Mouse (Mus musculus): Measurements from ENCODE around the gene Plekhg2. TPM values are rescaled to one million over a fixed set of nuclear protein-coding genes. Genes with fewer than 3 reads are reported as not detected.

Plekhg2 gene
- polyA plus RNA-seq, 1 experiment from 2014 or later, result 84.6 TPM

- no peak for ATAC-seq (replicated peaks; ENCODE audit: low FRiP score)
- no peaks in the 10 kb centered on the region for H3K36me3 ChIP-seq
- no peak overlapping the region for H3K27ac ChIP-seq
- H3K27me3 ChIP-seq, result no peaks in the 10 kb centered on the region
- no peak overlapping the region for H3K9ac ChIP-seq
- H3K4me3 ChIP-seq (replicated peaks), result no peak overlapping the region
- 11% methylated on average over 4 of the region's 4 CpGs for WGBS
- H3K4me2 ChIP-seq, result no peak overlapping the region
- peaks cover 22% of the 10 kb centered on the region for H3K4me1 ChIP-seq
- no peaks in the 10 kb centered on the region for H3K9me3 ChIP-seq (replicated peaks)
Observed at GRCm38 (mm10) chr7:28344637-28345036, 27.8 kb downstream of the Plekhg2 start.

- no peak for ATAC-seq (replicated peaks; ENCODE audit: low FRiP score)
- Histone ChIP-seq H3K27ac (peak overlapping the region; percentile 74), H3K4me1 (peaks cover 35% of the 10 kb centered on the region), H3K9me3 (replicated peaks) (no peaks in the 10 kb centered on the region), H3K4me2 (peak overlapping the region; percentile 18; the same call in 1 of the 2 replicates), H3K4me3 (replicated peaks) (no peak overlapping the region), H3K36me3 (no peaks in the 10 kb centered on the region), H3K27me3 (no peaks in the 10 kb centered on the region), H3K9ac (no peak overlapping the region)
- 11% methylated on average over 7 of the region's 7 CpGs for WGBS
Observed at GRCm38 (mm10) chr7:28341381-28341780, 31.0 kb downstream of the Plekhg2 start.

- Histone ChIP-seq H3K36me3 (peaks cover 6% of the 10 kb centered on the region), H3K4me2 (peak overlapping the region; percentile 74), H3K27ac (peak overlapping the region; percentile 95), H3K9ac (peak overlapping the region; percentile 55), H3K27me3 (no peaks in the 10 kb centered on the region), H3K4me1 (peaks cover 37% of the 10 kb centered on the region), H3K4me3 (replicated peaks) (peak overlapping the region; percentile 84), H3K9me3 (replicated peaks) (no peaks in the 10 kb centered on the region)
- no peak for ATAC-seq (replicated peaks; ENCODE audit: low FRiP score)
- WGBS, result 73% methylated on average over 19 of the region's 19 CpGs
Observed at GRCm38 (mm10) chr7:28339213-28339917, 33.0 kb downstream of the Plekhg2 start.

- Histone ChIP-seq H3K4me3 (replicated peaks) (peak within 1 kb of the TSS; percentile 84), H3K9ac (peak within 1 kb of the TSS; percentile 97), H3K27me3 (no peaks in the 10 kb centered on the region), H3K4me2 (peak within 1 kb of the TSS; percentile 74), H3K36me3 (peaks cover 6% of the 10 kb centered on the region), H3K4me1 (peaks cover 37% of the 10 kb centered on the region), H3K27ac (peak within 1 kb of the TSS; percentile 95), H3K9me3 (replicated peaks) (no peaks in the 10 kb centered on the region)
- peak; percentile 97 for ATAC-seq (replicated peaks; ENCODE audit: low FRiP score)
- WGBS, result under 1% methylated on average over 77 of the region's 77 CpGs
Observed at GRCm38 (mm10) chr7:28338108-28338998, 34.0 kb downstream of the Plekhg2 start, which contains the start of gene Supt5. Gene Supt5 (minus strand): TSS chr7:28338746.

GRCm38 (mm10) chr7:28335471-28335870, 36.9 kb downstream of the Plekhg2 start:
- Histone ChIP-seq H3K4me2 (no peak overlapping the region), H3K9me3 (replicated peaks) (no peaks in the 10 kb centered on the region), H3K27ac (no peak overlapping the region), H3K36me3 (peaks cover 25% of the 10 kb centered on the region), H3K4me3 (replicated peaks) (no peak overlapping the region), H3K27me3 (no peaks in the 10 kb centered on the region), H3K4me1 (peaks cover 21% of the 10 kb centered on the region), H3K9ac (no peak overlapping the region)
- ATAC-seq (replicated peaks; ENCODE audit: low FRiP score), result no peak
- WGBS, result 87% methylated on average over 2 of the region's 2 CpGs

- no peak overlapping the region for H3K4me2 ChIP-seq
- peaks cover 18% of the 10 kb centered on the region for H3K4me1 ChIP-seq
- H3K9me3 ChIP-seq (replicated peaks), result no peaks in the 10 kb centered on the region
- ATAC-seq (replicated peaks; ENCODE audit: low FRiP score), result no peak
- 85% methylated on average over 4 of the region's 4 CpGs for WGBS
- no peak overlapping the region for H3K4me3 ChIP-seq (replicated peaks)
- no peak overlapping the region for H3K9ac ChIP-seq
- H3K27me3 ChIP-seq, result no peaks in the 10 kb centered on the region
- H3K27ac ChIP-seq, result no peak overlapping the region
- H3K36me3 ChIP-seq, result peaks cover 35% of the 10 kb centered on the region
Observed at GRCm38 (mm10) chr7:28334534-28334933, 37.9 kb downstream of the Plekhg2 start.

- Histone ChIP-seq H3K27ac (no peak overlapping the region), H3K9ac (no peak overlapping the region), H3K4me1 (no peaks in the 10 kb centered on the region), H3K4me3 (replicated peaks) (no peak overlapping the region), H3K9me3 (replicated peaks) (no peaks in the 10 kb centered on the region), H3K36me3 (peaks cover 90% of the 10 kb centered on the region), H3K27me3 (no peaks in the 10 kb centered on the region), H3K4me2 (no peak overlapping the region)
- 97% methylated on average over 2 of the region's 2 CpGs for WGBS
- no peak for ATAC-seq (replicated peaks; ENCODE audit: low FRiP score)
Observed at GRCm38 (mm10) chr7:28328260-28328659, 44.1 kb downstream of the Plekhg2 start.

- Histone ChIP-seq H3K4me3 (replicated peaks) (no peak overlapping the region), H3K27me3 (no peaks in the 10 kb centered on the region), H3K4me2 (no peak overlapping the region), H3K27ac (no peak overlapping the region), H3K36me3 (peaks cover 99% of the 10 kb centered on the region), H3K4me1 (no peaks in the 10 kb centered on the region), H3K9ac (no peak overlapping the region), H3K9me3 (replicated peaks) (no peaks in the 10 kb centered on the region)
- 80% methylated on average over 4 of the region's 4 CpGs for WGBS
- ATAC-seq (replicated peaks; ENCODE audit: low FRiP score), result no peak
Observed at GRCm38 (mm10) chr7:28326457-28326856, 45.9 kb downstream of the Plekhg2 start.

- Histone ChIP-seq H3K4me2 (no peak overlapping the region), H3K9ac (no peak overlapping the region), H3K36me3 (peaks cover 99% of the 10 kb centered on the region), H3K9me3 (replicated peaks) (no peaks in the 10 kb centered on the region), H3K27ac (no peak overlapping the region), H3K27me3 (no peaks in the 10 kb centered on the region), H3K4me1 (no peaks in the 10 kb centered on the region), H3K4me3 (replicated peaks) (no peak overlapping the region)
- ATAC-seq (replicated peaks; ENCODE audit: low FRiP score), result no peak
- 96% methylated on average over 8 of the region's 8 CpGs for WGBS
Observed at GRCm38 (mm10) chr7:28325293-28325692, 47.1 kb downstream of the Plekhg2 start.

- Histone ChIP-seq H3K4me1 (no peaks in the 10 kb centered on the region), H3K9ac (no peak overlapping the region), H3K27ac (no peak overlapping the region), H3K4me3 (replicated peaks) (no peak overlapping the region), H3K9me3 (replicated peaks) (no peaks in the 10 kb centered on the region), H3K27me3 (no peaks in the 10 kb centered on the region), H3K4me2 (no peak overlapping the region), H3K36me3 (peaks cover 99% of the 10 kb centered on the region)
- 91% methylated on average over 15 of the region's 15 CpGs for WGBS
- ATAC-seq (replicated peaks; ENCODE audit: low FRiP score), result no peak
Observed at GRCm38 (mm10) chr7:28321974-28322720, 50.3 kb downstream of the Plekhg2 start.

GRCm38 (mm10) chr7:28318714-28319113, 53.7 kb downstream of the Plekhg2 start:
- ATAC-seq (replicated peaks; ENCODE audit: low FRiP score), result no peak
- Histone ChIP-seq H3K27me3 (no peaks in the 10 kb centered on the region), H3K36me3 (peaks cover 96% of the 10 kb centered on the region), H3K9me3 (replicated peaks) (no peaks in the 10 kb centered on the region), H3K4me2 (no peak overlapping the region), H3K27ac (no peak overlapping the region), H3K4me3 (replicated peaks) (no peak overlapping the region), H3K9ac (no peak overlapping the region), H3K4me1 (no peaks in the 10 kb centered on the region)
- WGBS, result 95% methylated on average over 17 of the region's 17 CpGs

- Histone ChIP-seq H3K27me3 (no peaks in the 10 kb centered on the region), H3K9ac (no peak overlapping the region), H3K4me3 (replicated peaks) (no peak overlapping the region), H3K9me3 (replicated peaks) (no peaks in the 10 kb centered on the region), H3K4me1 (no peaks in the 10 kb centered on the region), H3K27ac (no peak overlapping the region), H3K36me3 (peaks cover 89% of the 10 kb centered on the region), H3K4me2 (no peak overlapping the region)
- no peak for ATAC-seq (replicated peaks; ENCODE audit: low FRiP score)
- 85% methylated on average over 3 of the region's 3 CpGs for WGBS
Observed at GRCm38 (mm10) chr7:28318036-28318435, 54.4 kb downstream of the Plekhg2 start.

Measured in kidney, embryonic 15.5 days (tissue).